In the genomic region with DNA sequence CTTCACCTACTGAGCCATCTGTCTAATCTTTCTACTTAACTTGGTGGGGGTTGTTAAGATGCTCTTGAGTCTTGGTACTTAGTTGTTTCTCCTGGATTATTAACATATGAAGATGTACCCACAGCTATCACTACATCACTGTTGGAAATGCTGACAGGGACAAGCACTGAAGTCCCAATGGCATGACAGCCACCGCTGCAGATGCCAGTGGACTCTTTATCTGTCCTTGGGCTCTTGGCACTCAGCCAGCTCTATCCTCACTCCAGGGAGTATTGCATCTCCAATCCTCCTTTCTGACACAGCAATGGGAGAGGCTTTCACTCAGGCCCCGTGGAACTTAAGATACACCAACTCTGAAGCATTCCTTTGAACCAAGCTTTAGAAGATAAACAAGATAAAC, we compare ENCODE assay signal across 12 mouse cellular contexts.
DNase-seq lines count a peak whose midpoint lies in the region.
"Had no signal": no experiment of that assay in that cellular context is flagged by ENCODE, and none has a peak within 500 bp of the region (broad histone marks: within the 10 kb centered on the region; RNA-seq: fewer than 3 reads in every experiment).

No protein-coding gene starts in this region.

- DNase-seq in heart, postnatal 10 days: peak; percentile 25 to 35
- no peak for DNase-seq in heart, adult 9 months (ENCODE audit: low spot score in 2 of 2)
- DNase-seq in lung, postnatal 10 days: peak; percentile 35
- no peak for DNase-seq in lung, postnatal 4 days
- DNase-seq in adrenal gland, adult 2 months: peak; percentile 73
- DNase-seq in testis, postnatal 10 days (ENCODE audit: low spot score): peak; percentile 83
- no peak for DNase-seq in spleen, adult 18-20 months
- DNase-seq: embryo, embryonic 11 days; gastrocnemius, postnatal 25 days; kidney, adult 18-20 months; layer of hippocampus, adult 9-11 months; right cerebral cortex, postnatal 4 days had no signal

- intact Hi-C loops in heart, postnatal 10 days (cut with DNase I): no loop called here

Comparison
In these comparisons a context has a peak if more than half of its experiments do, and no peak if none do; other contexts are left out.
1. DNase-seq: peak in heart, postnatal 10 days (2 of 2), lung, postnatal 10 days (single experiment), adrenal gland, adult 2 months (single experiment) and testis, postnatal 10 days (single experiment); none in heart, adult 9 months (0 of 2), lung, postnatal 4 days (0 of 2) and spleen, adult 18-20 months (0 of 2).